ENCODE assay signal across 39 mouse cellular contexts in the genomic region with DNA sequence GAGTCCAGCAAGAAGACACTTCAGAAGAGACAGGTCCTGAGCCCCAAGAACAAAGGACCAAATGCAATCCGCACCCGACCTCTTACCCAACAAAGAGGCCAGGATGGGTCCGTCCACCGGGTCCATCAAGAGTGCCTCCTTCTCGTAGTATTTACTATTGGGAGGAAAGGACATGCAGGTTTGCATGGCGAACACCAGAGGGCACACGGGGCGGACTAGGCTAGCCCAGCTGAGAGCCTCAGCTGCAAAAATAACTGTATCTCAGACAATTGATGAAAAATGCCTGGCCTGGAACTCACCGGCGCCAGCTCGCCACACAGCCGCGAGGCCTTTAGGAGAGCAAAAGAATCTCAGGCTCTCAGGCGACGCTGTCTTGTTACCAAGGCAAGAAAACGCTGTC. TPM values are rescaled to one million over a fixed set of nuclear protein-coding genes. Genes with fewer than 3 reads are reported as not detected.
DNase-seq lines count a peak whose midpoint lies in the region; ATAC-seq and TF ChIP-seq lines count a peak whose summit lies in the region.
"Had no signal": no experiment of that assay in that cellular context is flagged by ENCODE, and none has a peak within 500 bp of the region (broad histone marks: within the 10 kb centered on the region; RNA-seq: fewer than 3 reads in every experiment).

No protein-coding gene starts in this region.

- no peaks in the 10 kb centered on the region for H3K27me3 ChIP-seq in hindbrain, postnatal 0 days (ENCODE audit: insufficient read depth, low read length)
- peaks cover 4% of the 10 kb centered on the region for H3K27me3 ChIP-seq in hindbrain, embryonic 16.5 days (replicated peaks; ENCODE audit: control insufficient read depth, insufficient read depth, low read length)
- peaks cover 19% of the 10 kb centered on the region for H3K27me3 ChIP-seq in lung, embryonic 14.5 days (ENCODE audit: insufficient read depth, low read length)
- H3K27me3 ChIP-seq in ES-Bruce4 (ENCODE audit: control insufficient read depth, insufficient read depth, low read length, poor library complexity, severe bottlenecking) = no peaks in the 10 kb centered on the region

- H3K9me3 ChIP-seq in hindbrain, postnatal 0 days (ENCODE audit: low read length) = no peaks in the 10 kb centered on the region
- no peaks in the 10 kb centered on the region for H3K9me3 ChIP-seq in hindbrain, embryonic 16.5 days (ENCODE audit: control insufficient read depth, low read length)
- H3K9me3 ChIP-seq in lung, embryonic 14.5 days (ENCODE audit: low read depth, low read length) = no peaks in the 10 kb centered on the region
- H3K9me3 ChIP-seq in ES-Bruce4 (replicated peaks; ENCODE audit: control insufficient read depth, insufficient read depth, low read length, poor library complexity, severe bottlenecking) = no peaks in the 10 kb centered on the region
- H3K9me3 ChIP-seq: embryonic facial prominence, embryonic 13.5 days; hindbrain, embryonic 13.5 days; limb, embryonic 13.5 days; midbrain, embryonic 12.5 days; neural tube, embryonic 15.5 days had no signal

- no peak overlapping the region for H3K9ac ChIP-seq in hindbrain, postnatal 0 days (replicated peaks; ENCODE audit: low read length)
- H3K9ac ChIP-seq in hindbrain, embryonic 16.5 days (ENCODE audit: low read depth, low read length) = no peak overlapping the region
- no peak overlapping the region for H3K9ac ChIP-seq in lung, embryonic 14.5 days
- no peak overlapping the region for H3K9ac ChIP-seq in ES-Bruce4 (ENCODE audit: low read depth, poor library complexity, severe bottlenecking)
- H3K9ac ChIP-seq: embryonic facial prominence, embryonic 13.5 days; heart, embryonic 12.5 days; hindbrain, embryonic 13.5 days; limb, embryonic 13.5 days; midbrain, embryonic 12.5 days; neural tube, embryonic 15.5 days had no signal

- TF ChIP-seq POLR2A in ES-Bruce4 (IDR thresholded peaks at IDR 0.05; ENCODE audit: insufficient read depth, low read length) = no peak
- TF ChIP-seq POLR2A in brain, embryonic 14.5 days (IDR thresholded peaks at IDR 0.05; ENCODE audit: borderline replicate concordance, extremely low read depth, insufficient read depth, insufficient read length, poor library complexity, severe bottlenecking) = no peak

- no peak for TF ChIP-seq EP300 in ES-Bruce4 (IDR thresholded peaks at IDR 0.05; ENCODE audit: insufficient read depth, low read depth, low read length)

- peak; percentile 58 for TF ChIP-seq CTCF in hindbrain, postnatal 0 days (IDR thresholded peaks at IDR 0.05; ENCODE audit: low read depth)
- TF ChIP-seq CTCF in lung, embryonic 14.5 days (IDR thresholded peaks at IDR 0.05; ENCODE audit: low read depth) = 0 out of 2 replicates have a peak, but pooled peaks have one; percentile 11
- peak; percentile 12 for TF ChIP-seq CTCF in ES-Bruce4 (IDR thresholded peaks at IDR 0.05; ENCODE audit: low read depth, low read length)
- TF ChIP-seq CTCF in brain, embryonic 14.5 days (IDR thresholded peaks at IDR 0.05; ENCODE audit: borderline replicate concordance, extremely low read depth, insufficient read depth, insufficient read length) = peak; percentile 18; the same call in 1 of the 2 replicates

- no peak overlapping the region for H3K4me2 ChIP-seq in hindbrain, postnatal 0 days (ENCODE audit: low read depth, low read length)
- no peak overlapping the region for H3K4me2 ChIP-seq in hindbrain, embryonic 16.5 days (ENCODE audit: low read length)
- no peak overlapping the region for H3K4me2 ChIP-seq in lung, embryonic 14.5 days
- H3K4me2 ChIP-seq: embryonic facial prominence, embryonic 13.5 days; heart, embryonic 12.5 days; hindbrain, embryonic 13.5 days; limb, embryonic 13.5 days; liver, embryonic 11.5 days; midbrain, embryonic 12.5 days; neural tube, embryonic 15.5 days had no signal

- H3K4me1 ChIP-seq in hindbrain, postnatal 0 days (ENCODE audit: insufficient read depth, low read length) = no peaks in the 10 kb centered on the region
- peaks cover 4% of the 10 kb centered on the region; the same call in 1 of the 2 replicates for H3K4me1 ChIP-seq in hindbrain, embryonic 16.5 days (ENCODE audit: control insufficient read depth, insufficient read depth, low read depth, low read length)
- no peaks in the 10 kb centered on the region for H3K4me1 ChIP-seq in lung, embryonic 14.5 days (ENCODE audit: insufficient read depth)
- peaks cover 4% of the 10 kb centered on the region for H3K4me1 ChIP-seq in ES-Bruce4 (ENCODE audit: control insufficient read depth, insufficient read depth, low read length)

- ATAC-seq in hindbrain, postnatal 0 days = 0 out of 2 replicates have a peak, but pooled peaks have one; percentile 7
- ATAC-seq in hindbrain, embryonic 16.5 days = no peak
- no peak for ATAC-seq in lung, embryonic 14.5 days (ENCODE audit: insufficient read depth)
- ATAC-seq: activated CD4-positive, CD25-positive, alpha-beta regulatory T cell, adult 4 months; inflammation-experienced regulatory T-cells, adult 6 months had no signal

- H3K36me3 ChIP-seq in hindbrain, postnatal 0 days (ENCODE audit: insufficient read depth, low read length) = no peaks in the 10 kb centered on the region; the same call in 1 of the 2 replicates
- H3K36me3 ChIP-seq in hindbrain, embryonic 16.5 days (ENCODE audit: control insufficient read depth, insufficient read depth, low read length) = peaks cover 14% of the 10 kb centered on the region
- H3K36me3 ChIP-seq in lung, embryonic 14.5 days (ENCODE audit: insufficient read depth) = no peaks in the 10 kb centered on the region
- H3K36me3 ChIP-seq in ES-Bruce4 (ENCODE audit: control insufficient read depth, insufficient read depth, low read length, poor library complexity, severe bottlenecking) = no peaks in the 10 kb centered on the region
- H3K36me3 ChIP-seq: embryonic facial prominence, embryonic 13.5 days; heart, embryonic 12.5 days; limb, embryonic 13.5 days had no signal

- peak; percentile 49 for DNase-seq in hindbrain, postnatal 0 days (ENCODE audit: low spot score)
- DNase-seq in lung, embryonic 14.5 days = no peak
- DNase-seq in lung, postnatal 25 days (ENCODE audit: low spot score) = no peak
- DNase-seq in brain, embryonic 14.5 days (ENCODE audit: low read depth) = peak; percentile 32
- DNase-seq in spleen, adult 12 weeks (ENCODE audit: low spot score) = no peak
- DNase-seq: adrenal gland, adult 2 months; adrenal gland, postnatal 36 days; B cell, adult 2 months; cerebellum, adult 8-10 months; gastrocnemius, postnatal 25 days; heart, adult 18-20 months; heart, postnatal 4 days; kidney, adult 2 months; kidney, postnatal 10 days; layer of hippocampus, adult 9-11 months; lung, postnatal 14 days; right cerebral cortex, adult 18-20 months; thymus, postnatal 4 days had no signal

- H3K4me3 ChIP-seq in hindbrain, postnatal 0 days (ENCODE audit: low read length) = no peak overlapping the region
- H3K4me3 ChIP-seq in hindbrain, embryonic 16.5 days (ENCODE audit: low read length) = no peak overlapping the region
- no peak overlapping the region for H3K4me3 ChIP-seq in lung, embryonic 14.5 days (ENCODE audit: low read depth, low read length)
- no peak overlapping the region for H3K4me3 ChIP-seq in ES-Bruce4 (ENCODE audit: low read depth, low read length)
- H3K4me3 ChIP-seq: embryonic facial prominence, embryonic 13.5 days; erythroblast, embryonic 14.5 days; heart, embryonic 12.5 days; hindbrain, embryonic 13.5 days; limb, embryonic 13.5 days; midbrain, embryonic 12.5 days; neural tube, embryonic 15.5 days had no signal

- H3K27ac ChIP-seq in hindbrain, postnatal 0 days = no peak overlapping the region
- no peak overlapping the region for H3K27ac ChIP-seq in hindbrain, embryonic 16.5 days (ENCODE audit: low read depth, low read length)
- H3K27ac ChIP-seq in lung, embryonic 14.5 days (ENCODE audit: low read depth) = no peak overlapping the region
- no peak overlapping the region for H3K27ac ChIP-seq in ES-Bruce4 (ENCODE audit: insufficient read depth, low read length)
- H3K27ac ChIP-seq: embryonic facial prominence, embryonic 13.5 days; hindbrain, embryonic 13.5 days; limb, embryonic 13.5 days; midbrain, embryonic 12.5 days; neural tube, embryonic 15.5 days had no signal

- 59% methylated on average over 16 of the region's 16 CpGs for WGBS in hindbrain, postnatal 0 days
- 63% methylated on average over 16 of the region's 16 CpGs for WGBS in hindbrain, embryonic 16.5 days
- WGBS in lung, embryonic 14.5 days = 44% methylated on average over 16 of the region's 16 CpGs

RNA-seq across cellular contexts. Expression of gene Sgsm1, which starts 25.0 kb away (rescaled TPM):
- total RNA-seq in hindbrain, postnatal 0 days (2014; rRNA removed) = 33.4 and 43.4 TPM in 2 replicates
- polyA plus RNA-seq in hindbrain, postnatal 0 days (2015; fragmentation: Nextera tagmentation; extraction: Ambion mirVana) = 13.8 and 15.2 TPM in 2 replicates
- 19.4 and 23.0 TPM in 2 replicates for polyA plus RNA-seq in hindbrain, embryonic 16.5 days (2015; fragmentation: Nextera tagmentation; extraction: Ambion mirVana)
- polyA plus RNA-seq in lung, embryonic 14.5 days (2014; fragmentation: Nextera tagmentation; extraction: Ambion mirVana) = 3.8 and 5.2 TPM in 2 replicates
- polyA plus RNA-seq in ES-Bruce4 (2011; ENCODE audit: insufficient read depth, insufficient read length, low read depth, missing spikeins) = 11.7 and 12.6 TPM in 2 replicates
- polyA plus RNA-seq in brain, embryonic 14.5 days (2012; rRNA removed) = 31.2 and 36.1 TPM in 2 replicates
- polyA plus RNA-seq: activated CD4-positive, CD25-positive, alpha-beta regulatory T cell, adult 4 months; erythroblast, embryonic 14.5 days; inflammation-experienced regulatory T-cells, adult 6 months had no signal

RNA-seq across cellular contexts. Expression of gene Tmem211, which starts 58.8 kb away (rescaled TPM):
- total RNA-seq in hindbrain, postnatal 0 days (2014; rRNA removed) = 0.16 TPM in 1 of 2 replicates, not detected in the other
- polyA plus RNA-seq in hindbrain, postnatal 0 days (2015; fragmentation: Nextera tagmentation; extraction: Ambion mirVana) = 0.10 TPM in 1 of 2 replicates, not detected in the other
- polyA plus RNA-seq in hindbrain, embryonic 16.5 days (2015; fragmentation: Nextera tagmentation; extraction: Ambion mirVana) = not detected in 2 replicates
- polyA plus RNA-seq in lung, embryonic 14.5 days (2014; fragmentation: Nextera tagmentation; extraction: Ambion mirVana) = not detected in 2 replicates
- polyA plus RNA-seq in ES-Bruce4 (2011; ENCODE audit: insufficient read depth, insufficient read length, low read depth, missing spikeins) = 0.76 and 0.97 TPM in 2 replicates
- 0.07 and 0.09 TPM in 2 replicates for polyA plus RNA-seq in brain, embryonic 14.5 days (2012; rRNA removed)
- total RNA-seq: adrenal gland, adult 2 months; adrenal gland, postnatal 36 days; common myeloid progenitor, adult 5-6 weeks; gastrocnemius, postnatal 25 days; heart, adult 18-20 months; heart, postnatal 4 days; left cerebral cortex, adult 8-10 months; left cerebral cortex, postnatal 36 days; megakaryocyte progenitor cell, adult 5-6 weeks had no signal
- polyA plus RNA-seq: activated CD4-positive, CD25-positive, alpha-beta regulatory T cell, adult 4 months; adrenal gland, adult 2 months; embryonic facial prominence, embryonic 13.5 days; erythroblast, embryonic 14.5 days; heart, embryonic 12.5 days; heart, postnatal 0 days; hindbrain, embryonic 13.5 days; inflammation-experienced regulatory T-cells, adult 6 months; kidney, adult 2 months; large intestine, adult 2 months; limb, embryonic 13.5 days; liver, embryonic 11.5 days; liver, embryonic 16.5 days; neural tube, embryonic 15.5 days; testis, adult 2 months; thymus, postnatal 0 days had no signal

Comparison
In these comparisons a context has a peak if more than half of its experiments do, and no peak if none do; other contexts are left out.
1. DNase-seq: peak in hindbrain, postnatal 0 days (single experiment) and brain, embryonic 14.5 days (single experiment); none in lung, embryonic 14.5 days (single experiment), lung, postnatal 25 days (single experiment) and spleen, adult 12 weeks (single experiment).
2. Peak in every context shown above with its lines, with median percentiles within 50 percentile points of each other: CTCF ChIP-seq.